Mouse (Mus musculus): ENCODE results near the gene Rbm34. TPM values are rescaled to one million over a fixed set of nuclear protein-coding genes. Genes with fewer than 3 reads are reported as not detected.

Gene Rbm34
- total RNA-seq, 2 experiments from 2014 or later, result 8.7 to 10.9 TPM

DNA sequence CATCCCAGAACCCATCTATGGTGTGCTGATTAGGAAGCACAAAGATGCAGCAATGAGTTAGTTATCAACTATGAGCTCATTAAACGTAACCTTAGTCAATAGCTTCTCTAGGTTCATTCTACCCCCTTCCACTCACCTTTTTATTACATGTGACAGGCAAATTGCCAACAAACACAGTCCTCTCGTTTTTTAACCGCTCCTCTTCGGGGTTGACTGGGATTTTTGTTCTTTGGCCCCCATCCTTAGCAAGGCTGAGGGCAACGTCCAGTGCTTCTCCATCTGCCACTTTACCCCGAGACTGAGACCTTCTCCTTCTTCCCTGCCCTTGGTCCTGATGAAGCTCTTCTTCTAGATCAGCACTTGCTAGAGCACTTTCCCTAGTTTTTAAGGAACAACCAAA, 5.6 kb downstream of the Rbm34 start:
- no peak for ATAC-seq (replicated peaks; ENCODE audit: low FRiP score, poor library complexity, severe bottlenecking)

- no peak for ATAC-seq (replicated peaks; ENCODE audit: low FRiP score, poor library complexity, severe bottlenecking)
Measured at GRCm38 (mm10) chr8:126962871-126963270, 8.0 kb downstream of the Rbm34 start.

- no peak for ATAC-seq (replicated peaks; ENCODE audit: low FRiP score, poor library complexity, severe bottlenecking)
Measured at GRCm38 (mm10) chr8:126961516-126961915, 9.4 kb downstream of the Rbm34 start.

DNA sequence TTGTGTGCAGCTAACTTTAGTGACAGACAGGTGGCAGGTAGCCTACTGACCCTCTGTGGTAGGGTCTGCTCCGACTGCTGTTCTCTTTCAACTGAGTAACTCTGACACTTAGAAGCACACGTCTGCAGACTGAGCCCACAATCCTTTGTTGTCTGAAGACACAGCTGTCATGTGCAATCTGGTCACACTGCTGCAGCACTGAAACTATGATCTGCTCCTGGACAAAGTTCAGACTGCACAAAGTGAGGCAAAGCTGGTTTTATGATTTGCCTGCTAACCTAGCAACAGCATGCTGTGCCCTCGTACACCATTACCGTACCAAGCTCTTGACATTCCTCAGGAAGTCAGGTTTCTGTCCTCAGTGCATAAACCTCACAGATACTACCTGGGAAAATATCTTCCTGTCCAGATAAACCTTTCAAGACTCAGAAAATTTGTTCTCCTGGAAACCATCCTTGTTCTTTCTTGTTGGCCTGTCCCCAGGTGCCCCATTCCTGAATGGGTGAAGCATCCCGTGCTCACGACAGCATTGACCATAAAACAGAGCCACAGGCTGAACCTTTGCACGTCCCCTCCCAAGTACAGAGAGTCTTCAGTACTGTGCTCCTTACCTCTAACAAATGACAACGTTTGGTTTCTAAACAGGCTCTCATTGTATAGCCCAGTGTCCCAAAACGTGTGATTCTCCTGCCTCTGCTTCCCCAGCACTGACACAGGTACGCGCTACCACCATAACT, 18.8 kb downstream of the Rbm34 start:
- no peak for ATAC-seq (replicated peaks; ENCODE audit: low FRiP score, poor library complexity, severe bottlenecking)

- ATAC-seq (replicated peaks; ENCODE audit: low FRiP score, poor library complexity, severe bottlenecking), result no peak
Measured at GRCm38 (mm10) chr8:126949527-126949926, 21.3 kb downstream of the Rbm34 start.

DNA sequence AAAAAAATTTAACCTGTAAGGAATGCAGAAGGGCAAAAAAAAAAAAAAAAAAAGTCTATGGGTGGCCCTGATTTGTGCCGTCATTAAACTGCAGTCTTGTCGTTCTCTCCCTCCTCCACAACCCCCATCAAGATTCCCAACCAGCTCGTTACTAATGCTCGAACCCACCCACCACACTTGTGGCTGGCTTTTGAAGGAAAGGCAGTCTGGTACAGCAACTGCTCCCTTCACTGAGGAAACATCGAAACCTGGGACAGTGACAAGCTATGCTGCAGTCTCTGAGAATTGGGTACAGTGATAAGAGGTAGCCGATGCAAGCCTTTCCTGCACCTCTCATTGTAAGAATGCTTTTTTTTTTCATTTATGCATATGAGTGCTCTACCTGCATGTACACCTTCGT, 24.4 kb downstream of the Rbm34 start:
- ATAC-seq (replicated peaks; ENCODE audit: low FRiP score, poor library complexity, severe bottlenecking), result no peak

GRCm38 (mm10) chr8:126945730-126946163, 25.1 kb downstream of the Rbm34 start, which contains the start of gene Tomm20:
Tomm20 (minus strand) TSS chr8:126945844.
- ATAC-seq (replicated peaks; ENCODE audit: low FRiP score, poor library complexity, severe bottlenecking), result peak; percentile 90

DNA sequence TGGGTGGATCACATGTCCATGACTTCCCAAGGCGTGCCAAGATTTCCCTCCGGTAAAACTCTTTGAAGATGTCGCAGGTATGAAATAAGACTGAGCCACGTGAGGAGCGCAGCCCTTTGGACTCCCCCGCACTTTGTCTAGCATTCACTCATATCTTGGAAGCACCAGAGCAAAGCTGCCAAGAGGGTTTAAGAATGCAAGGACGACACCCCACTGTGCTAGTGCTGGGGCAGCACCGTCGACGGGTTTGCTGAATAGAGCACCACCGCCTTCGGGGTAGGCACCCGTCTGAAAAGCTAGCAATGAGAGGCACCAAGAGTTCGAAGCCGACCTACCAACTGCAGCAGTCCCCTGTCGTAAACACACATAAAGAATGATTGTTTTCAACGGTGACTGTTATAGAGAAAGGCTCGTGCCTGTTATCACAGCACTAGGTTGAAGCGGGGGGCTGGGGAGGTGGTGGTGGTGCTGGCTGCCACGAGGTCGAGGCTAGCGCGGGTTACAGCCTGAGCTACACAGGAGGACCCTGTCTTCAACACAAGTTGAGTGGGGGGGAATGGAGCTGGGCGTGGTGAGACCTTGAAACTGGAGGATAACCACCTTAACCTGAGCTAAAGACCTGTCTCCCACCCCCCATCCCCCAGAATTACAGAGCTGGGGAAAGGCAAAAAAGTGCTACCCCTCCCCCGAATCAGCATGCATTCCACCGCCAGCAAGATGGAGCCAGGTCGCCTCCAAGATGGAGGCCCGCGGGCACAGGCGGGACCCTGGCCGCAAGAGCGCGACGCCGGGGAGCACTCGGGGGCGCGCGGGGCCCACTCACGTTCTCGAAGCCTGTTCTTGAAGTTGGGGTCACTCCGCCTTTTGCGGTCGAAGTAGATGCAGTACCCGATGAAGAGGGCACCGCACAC, 25.8 kb downstream of the Rbm34 start:
- peak; percentile 39 for ATAC-seq (replicated peaks; ENCODE audit: low FRiP score, poor library complexity, severe bottlenecking)

DNA sequence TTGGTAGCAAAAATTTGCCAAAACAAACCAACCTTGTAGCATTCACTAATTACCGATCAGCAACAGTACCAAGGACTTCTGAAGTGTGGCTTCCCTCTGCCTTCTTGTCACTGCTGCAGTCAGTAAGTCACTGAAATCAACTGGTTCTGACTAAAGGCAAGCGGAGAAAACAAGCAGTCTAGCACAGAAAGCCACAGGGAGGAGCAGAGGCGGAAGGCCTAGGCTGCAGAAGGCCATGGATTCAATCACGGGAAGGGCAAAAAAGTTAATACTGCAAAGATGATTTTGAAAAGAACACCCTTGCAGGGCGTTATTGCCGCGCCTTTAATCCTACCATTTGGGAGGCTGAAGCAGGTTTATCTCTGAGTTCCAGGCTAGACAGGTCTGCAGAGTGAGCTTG, 27.3 kb downstream of the Rbm34 start:
- ATAC-seq (replicated peaks; ENCODE audit: low FRiP score, poor library complexity, severe bottlenecking), result no peak

DNA sequence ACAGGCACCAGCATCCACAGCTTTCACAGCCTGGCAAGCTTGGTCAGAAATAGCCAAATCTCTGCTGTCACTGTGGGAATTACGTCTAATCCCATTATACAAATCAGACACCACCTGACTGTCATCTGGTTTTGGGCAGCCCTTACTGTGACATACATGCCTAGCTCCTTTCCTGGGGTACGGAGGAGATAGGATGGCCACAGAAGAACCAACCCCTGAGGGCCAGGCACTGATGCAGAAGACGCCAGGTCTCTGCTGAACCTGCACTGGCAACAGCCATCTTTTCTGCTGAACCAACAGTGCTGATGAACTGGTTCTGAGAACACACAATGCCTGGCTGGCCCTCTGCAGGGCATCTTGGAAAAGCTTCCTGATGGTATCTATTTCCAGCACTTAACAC, 33.5 kb downstream of the Rbm34 start:
- no peak for ATAC-seq (replicated peaks; ENCODE audit: low FRiP score, poor library complexity, severe bottlenecking)

DNA sequence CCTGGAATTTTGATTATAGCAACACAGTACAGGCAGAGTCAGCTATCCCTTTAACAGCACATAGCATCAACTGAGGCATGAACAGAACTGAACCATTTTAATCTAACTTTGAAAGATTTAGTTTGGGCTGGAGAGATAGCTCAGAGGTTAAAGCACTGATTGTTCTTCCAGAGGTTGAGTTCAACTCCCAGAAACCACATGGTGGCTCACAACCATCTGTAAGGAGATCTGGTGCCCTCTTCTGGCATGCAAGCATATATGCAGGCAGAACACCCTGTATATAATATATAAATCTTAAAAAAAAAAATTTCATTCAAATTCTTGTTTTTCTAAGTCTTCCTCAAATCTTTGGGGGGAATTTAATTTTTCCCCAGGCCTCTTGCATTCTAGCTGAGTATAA, 34.9 kb downstream of the Rbm34 start:
- no peak for ATAC-seq (replicated peaks; ENCODE audit: low FRiP score, poor library complexity, severe bottlenecking)

- ATAC-seq (replicated peaks; ENCODE audit: low FRiP score, poor library complexity, severe bottlenecking), result no peak
Measured at GRCm38 (mm10) chr8:126935387-126935786, 35.5 kb downstream of the Rbm34 start.

DNA sequence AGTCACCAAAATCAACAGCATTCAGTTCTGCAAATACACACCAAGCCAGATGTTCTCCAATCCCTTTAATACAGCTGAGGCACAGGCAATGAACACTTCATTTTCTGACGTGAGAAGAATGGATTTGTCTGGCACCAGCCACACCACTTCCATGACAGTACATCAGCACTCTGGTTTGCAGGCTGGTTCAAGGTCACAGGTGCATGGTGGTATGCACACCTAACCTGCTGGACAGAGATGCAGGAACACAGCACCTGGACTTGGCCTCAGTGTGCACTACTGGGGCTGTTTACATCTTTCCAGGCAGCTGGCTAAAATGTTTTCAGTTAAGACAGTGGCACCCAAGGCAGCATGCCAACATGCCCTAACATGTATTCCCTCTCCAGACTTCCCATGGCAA, 38.2 kb downstream of the Rbm34 start:
- no peak for ATAC-seq (replicated peaks; ENCODE audit: low FRiP score, poor library complexity, severe bottlenecking)

- ATAC-seq (replicated peaks; ENCODE audit: low FRiP score, poor library complexity, severe bottlenecking), result no peak
Measured at GRCm38 (mm10) chr8:126932249-126932648, 38.6 kb downstream of the Rbm34 start.

DNA sequence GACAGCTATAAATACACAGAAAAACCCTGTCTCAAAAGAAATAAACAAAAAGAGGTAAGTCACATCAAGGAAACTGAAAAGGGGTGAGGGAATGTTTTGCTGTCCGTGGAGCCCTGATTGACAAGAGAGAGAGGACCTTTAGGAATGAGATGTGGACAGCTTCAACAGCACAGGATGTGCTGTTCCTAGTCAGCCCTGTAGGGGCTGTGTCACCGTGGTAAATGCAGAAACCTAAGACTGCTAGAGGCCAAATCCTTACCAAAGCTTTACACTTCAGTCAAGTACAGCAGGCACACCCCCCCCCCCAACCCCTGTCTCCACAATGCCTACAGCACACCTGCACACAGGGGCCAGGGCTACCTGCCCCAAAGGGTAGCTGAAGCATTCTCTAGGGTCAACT, 39.2 kb downstream of the Rbm34 start:
- no peak for ATAC-seq (replicated peaks; ENCODE audit: low FRiP score, poor library complexity, severe bottlenecking)

GRCm38 (mm10) chr8:126929607-126930161, 41.2 kb downstream of the Rbm34 start:
- ATAC-seq (replicated peaks; ENCODE audit: low FRiP score, poor library complexity, severe bottlenecking), result peak; percentile 46; the same call in 1 of the 2 replicates

DNA sequence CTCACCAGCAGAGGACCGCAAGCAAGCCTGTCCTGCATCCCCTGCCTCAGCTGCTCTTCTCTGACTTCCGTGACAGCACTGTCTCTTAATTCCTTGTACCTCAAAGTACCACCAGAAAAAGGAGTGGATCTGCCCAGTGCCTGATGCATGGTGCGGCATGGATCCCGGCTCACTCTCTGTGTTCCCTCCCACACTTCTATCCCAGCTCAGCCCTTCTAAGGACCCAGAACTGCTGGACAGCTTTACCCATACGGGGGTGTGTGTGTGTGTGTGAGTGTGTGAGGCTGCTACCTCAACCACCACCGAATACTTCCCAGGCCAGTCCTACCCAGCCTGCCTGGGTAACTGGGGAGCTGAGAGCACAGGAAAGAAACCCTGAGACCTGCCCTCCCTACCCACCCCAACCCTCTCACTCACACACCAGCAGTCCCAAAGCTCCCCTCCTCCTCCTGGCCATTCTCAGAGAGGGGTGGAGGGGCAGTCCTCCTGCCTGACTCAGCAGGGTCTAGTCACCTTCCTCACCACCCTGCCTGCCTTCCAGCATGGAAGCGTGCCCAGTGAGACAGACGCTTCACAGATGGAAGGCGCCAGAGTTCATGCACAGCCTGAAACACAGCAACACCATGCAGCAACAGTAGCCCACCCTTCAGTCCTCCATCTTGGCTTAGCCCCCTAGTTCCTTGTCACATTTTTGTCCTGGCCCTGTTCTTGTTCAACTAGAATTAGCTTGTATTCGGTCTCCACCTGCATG, 41.9 kb downstream of the Rbm34 start:
- no peak for ATAC-seq (replicated peaks; ENCODE audit: low FRiP score, poor library complexity, severe bottlenecking)

DNA sequence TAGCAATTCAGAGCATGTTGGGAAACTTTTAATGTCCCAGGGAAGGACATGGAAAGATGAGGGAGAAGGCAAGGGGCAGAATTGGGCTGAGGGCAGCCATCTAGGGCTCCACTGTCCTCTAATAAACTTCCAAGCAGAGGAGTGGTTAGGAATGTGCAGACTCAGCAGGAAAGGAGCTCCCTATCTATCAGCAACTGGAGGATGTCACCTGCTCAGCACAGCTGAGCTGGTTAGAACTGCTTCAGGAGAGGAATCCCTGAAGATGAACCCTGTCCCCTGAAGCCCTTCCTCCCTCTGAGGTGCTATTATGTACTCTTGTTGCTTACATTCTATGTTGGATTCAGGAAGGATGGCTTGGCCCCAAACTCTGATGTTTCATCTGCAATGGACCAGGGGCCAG, 42.8 kb downstream of the Rbm34 start:
- ATAC-seq (replicated peaks; ENCODE audit: low FRiP score, poor library complexity, severe bottlenecking), result no peak

- no peak for ATAC-seq (replicated peaks; ENCODE audit: low FRiP score, poor library complexity, severe bottlenecking)
Measured at GRCm38 (mm10) chr8:126927058-126927457, 43.8 kb downstream of the Rbm34 start.

DNA sequence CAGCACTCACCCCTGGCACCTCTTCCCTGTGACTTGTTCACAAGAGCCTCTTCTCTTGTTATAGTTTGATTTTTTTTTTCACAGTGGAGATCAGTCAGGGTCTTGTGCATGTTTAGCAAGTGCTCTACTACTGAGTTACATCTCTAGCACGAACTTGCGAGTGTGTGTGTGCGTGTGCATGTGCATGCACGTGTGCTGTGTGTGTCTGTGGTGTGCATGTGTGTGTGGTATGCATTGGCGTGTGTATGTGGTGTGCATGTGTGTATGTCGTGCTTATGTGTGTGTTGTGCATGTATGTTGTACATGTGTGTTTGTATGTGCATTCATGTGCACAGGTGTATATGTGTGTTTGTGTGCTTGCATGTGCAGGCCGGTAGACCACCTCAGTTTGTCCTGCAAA, 47.9 kb downstream of the Rbm34 start:
- no peak for ATAC-seq (replicated peaks; ENCODE audit: low FRiP score, poor library complexity, severe bottlenecking)
